Mouse (Mus musculus) hindbrain, postnatal 0 days (tissue): Measurements from ENCODE around the gene Slc24a4. TPM values are rescaled to one million over a fixed set of nuclear protein-coding genes. Genes with fewer than 3 reads are reported as not detected.

ENCODE experiments used
- ATAC-seq: fragments of 200-750 bp; cut with Nextera tagmentation; 2 replicates; pipeline ENCODE4 v1.8.0; 2017; ENCODE audit warnings: mild to moderate bottlenecking, moderate TSS enrichment, moderate library complexity
- DNase-seq: peaks from one replicate; pipeline ENCODE4 v3.0.0-alpha.2; 2015; ENCODE audit warnings: low spot score
- H3K27ac ChIP-seq: fragments of 300-500 bp; sonication (generic); 2 replicates; pipeline ENCODE4 v1.5.1; 2014; ENCODE audit warnings: mild to moderate bottlenecking
- H3K27me3 ChIP-seq: fragments of 300-500 bp; sonication (generic); 2 replicates; pipeline ENCODE4 v1.6.1; 2014; ENCODE audit warnings: low read length, mixed read lengths; ENCODE audit not compliant: insufficient read depth
- H3K36me3 ChIP-seq: fragments of 300-500 bp; sonication (generic); 2 replicates; pipeline ENCODE4 v1.6.1; 2014; ENCODE audit warnings: low read length, mixed read lengths; ENCODE audit not compliant: insufficient read depth
- H3K4me1 ChIP-seq: fragments of 300-500 bp; sonication (generic); 2 replicates; pipeline ENCODE4 v1.6.1; 2014; ENCODE audit warnings: antibody characterized with exemption, low read length, mixed read lengths; ENCODE audit not compliant: insufficient read depth
- H3K4me2 ChIP-seq: fragments of 300-500 bp; sonication (generic); 2 replicates; pipeline ENCODE4 v1.6.1; 2014; ENCODE audit warnings: low read depth, mild to moderate bottlenecking, low read length, moderate library complexity, mixed read lengths
- H3K4me3 ChIP-seq: fragments of 300-500 bp; sonication (generic); 2 replicates; pipeline ENCODE4 v1.5.1; 2014; ENCODE audit warnings: low read length
- H3K9ac ChIP-seq: fragments of 300-500 bp; sonication (generic); replicated peaks from 2 replicates; pipeline ENCODE4 v1.6.1; 2014; ENCODE audit warnings: mild to moderate bottlenecking, low read length, moderate library complexity, mixed read lengths
- H3K9me3 ChIP-seq: fragments of 300-500 bp; sonication (generic); 2 replicates; pipeline ENCODE4 v1.6.1; 2016; ENCODE audit warnings: low read length, mixed read lengths
- CTCF ChIP-seq: IDR thresholded peaks from 2 replicates; pipeline ENCODE4 v1.5.1; 2016; ENCODE audit warnings: antibody characterized with exemption, control low read depth, low read depth
- WGBS: fragments of 180-500 bp; shearing (Covaris S2); extraction: QIAGEN DNeasy Blood & Tissue Kit; methylation state at CpG from one replicate; pipeline ENCODE4 v1.1.7; 2014; 5-methylcytosine and 5-hydroxymethylcytosine counted together
- polyA plus RNA-seq: library from polyadenylated mRNA; unstranded; fragments of >200 nt; fragmentation: Nextera tagmentation; extraction: Ambion mirVana; gene quantifications from 2 replicates; pipeline ENCODE4 v1.2.1, GENCODE M21; 2015
- total RNA-seq: library from RNA; depleted of rRNA; stranded (reverse); fragments of >200 nt; gene quantifications from 2 replicates; pipeline ENCODE4 v1.2.3, GENCODE M21; 2014; rRNA removed

Gene Slc24a4
- total and polyA plus RNA-seq, 2 experiments from 2014 or later = 2.3 to 7.2 TPM

- Histone ChIP-seq H3K27me3 (no peaks in the 10 kb centered on the region), H3K9ac (no peak overlapping the region), H3K27ac (peak overlapping the region; percentile 69; the same call in 1 of the 2 replicates), H3K4me1 (peaks cover 20% of the 10 kb centered on the region; the same call in 1 of the 2 replicates), H3K9me3 (no peaks in the 10 kb centered on the region), H3K4me3 (no peak overlapping the region), H3K36me3 (no peaks in the 10 kb centered on the region), H3K4me2 (no peak overlapping the region)
- DNase-seq = peak; percentile 81
- 25% methylated on average over 16 of the region's 16 CpGs for WGBS
- peak; percentile 65 for ATAC-seq
- TF ChIP-seq CTCF = no peak
Observed at GRCm38 (mm10) chr12:102308457-102309011, 180.0 kb downstream of the Slc24a4 start.

- H3K9me3 ChIP-seq = no peaks in the 10 kb centered on the region
- TF ChIP-seq CTCF = no peak
- H3K4me2 ChIP-seq = no peak overlapping the region
- peaks cover 20% of the 10 kb centered on the region; the same call in 1 of the 2 replicates for H3K4me1 ChIP-seq
- H3K9ac ChIP-seq = no peak overlapping the region
- H3K4me3 ChIP-seq = no peak overlapping the region
- WGBS = 92% methylated on average over 11 of the region's 11 CpGs
- no peaks in the 10 kb centered on the region for H3K36me3 ChIP-seq
- DNase-seq (no peak), ATAC-seq (no peak)
- peak overlapping the region; percentile 69; the same call in 1 of the 2 replicates for H3K27ac ChIP-seq
- no peaks in the 10 kb centered on the region for H3K27me3 ChIP-seq
Observed at GRCm38 (mm10) chr12:102309099-102309799, 180.7 kb downstream of the Slc24a4 start.

GRCm38 (mm10) chr12:102309800-102310195, 181.3 kb downstream of the Slc24a4 start:
- 89% methylated on average over 8 of the region's 8 CpGs for WGBS
- TF ChIP-seq CTCF = no peak
- H3K4me2 ChIP-seq = no peak overlapping the region
- peaks cover 18% of the 10 kb centered on the region; the same call in 1 of the 2 replicates for H3K4me1 ChIP-seq
- H3K4me3 ChIP-seq = no peak overlapping the region
- no peaks in the 10 kb centered on the region for H3K9me3 ChIP-seq
- DNase-seq (no peak), ATAC-seq (no peak)
- H3K27me3 ChIP-seq = no peaks in the 10 kb centered on the region
- H3K9ac ChIP-seq = no peak overlapping the region
- H3K36me3 ChIP-seq = no peaks in the 10 kb centered on the region
- H3K27ac ChIP-seq = no peak overlapping the region

- no peak overlapping the region for H3K9ac ChIP-seq
- 96% methylated on average over 3 of the region's 3 CpGs for WGBS
- ATAC-seq = no peak
- H3K4me1 ChIP-seq = peaks cover 13% of the 10 kb centered on the region; the same call in 1 of the 2 replicates
- H3K27ac ChIP-seq = no peak overlapping the region
- no peak overlapping the region for H3K4me2 ChIP-seq
- H3K4me3 ChIP-seq = no peak overlapping the region
- no peaks in the 10 kb centered on the region for H3K36me3 ChIP-seq
- no peaks in the 10 kb centered on the region for H3K27me3 ChIP-seq
- no peak for TF ChIP-seq CTCF
- H3K9me3 ChIP-seq = no peaks in the 10 kb centered on the region
- DNase-seq = no peak
Observed at GRCm38 (mm10) chr12:102310261-102310660, 181.7 kb downstream of the Slc24a4 start.

- Histone ChIP-seq H3K4me2 (no peak overlapping the region), H3K27ac (no peak overlapping the region), H3K36me3 (no peaks in the 10 kb centered on the region), H3K27me3 (no peaks in the 10 kb centered on the region), H3K9ac (no peak overlapping the region), H3K9me3 (no peaks in the 10 kb centered on the region), H3K4me3 (no peak overlapping the region), H3K4me1 (peaks cover 10% of the 10 kb centered on the region; the same call in 1 of the 2 replicates)
- DNase-seq (no peak), ATAC-seq (no peak)
- 82% methylated on average over 5 of the region's 5 CpGs for WGBS
- no peak for TF ChIP-seq CTCF
Observed at GRCm38 (mm10) chr12:102311454-102311853, 182.9 kb downstream of the Slc24a4 start.

Other genes starting within 250 kb of the Slc24a4 start
- 11.1 and 16.7 TPM in 2 replicates for gene Trip11, start 215.5 kb upstream of the Slc24a4 start, total RNA-seq
- gene Trip11, start 215.5 kb upstream of the Slc24a4 start, polyA plus RNA-seq = 30.9 and 31.8 TPM in 2 replicates
- gene Atxn3, start 170.5 kb upstream of the Slc24a4 start, total RNA-seq = 8.3 and 24.2 TPM in 2 replicates
- 7.6 and 8.9 TPM in 2 replicates for gene Atxn3, start 170.5 kb upstream of the Slc24a4 start, polyA plus RNA-seq
- 19.7 and 20.9 TPM in 2 replicates for gene Cpsf2, start 152.7 kb upstream of the Slc24a4 start, total RNA-seq
- 26.9 and 27.2 TPM in 2 replicates for gene Cpsf2, start 152.7 kb upstream of the Slc24a4 start, polyA plus RNA-seq
- 2.0 and 3.2 TPM in 2 replicates for gene Rin3, start 154.3 kb downstream of the Slc24a4 start, total RNA-seq
- gene Rin3, start 154.3 kb downstream of the Slc24a4 start, polyA plus RNA-seq = 1.7 and 1.8 TPM in 2 replicates